Mouse (Mus musculus): ENCODE data around the gene Zmiz1.

DNA sequence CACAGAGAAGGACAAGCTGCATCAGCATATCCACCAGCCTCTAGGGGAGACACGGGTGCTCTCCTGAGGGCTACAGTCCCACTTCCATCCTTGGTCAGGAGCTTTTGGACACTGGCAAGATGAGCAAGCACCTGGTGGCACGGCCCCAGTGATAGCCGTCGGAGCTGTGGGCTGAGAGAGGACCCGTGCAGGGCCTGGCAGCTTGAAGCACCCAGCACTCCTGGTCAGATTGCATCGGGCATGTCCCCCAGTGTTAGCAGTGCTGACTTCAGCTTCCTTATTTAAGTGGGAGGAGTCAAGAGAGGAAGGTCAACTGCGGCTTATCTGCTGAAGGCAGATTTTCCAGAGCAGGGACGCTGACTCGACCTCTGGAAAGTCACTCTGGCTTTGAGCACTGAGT is 175.3 kb downstream of the Zmiz1 start:
- TF ChIP-seq POLR2A (IDR thresholded peaks at IDR 0.05; ENCODE audit: borderline replicate concordance, low read depth, low read length) (no peak), CTCF (IDR thresholded peaks at IDR 0.05; ENCODE audit: low read depth, low read length) (no peak)

Measured in bone marrow macrophage, adult 2 months (primary cell).